Mouse (Mus musculus) lung, postnatal 0 days (tissue): ENCODE measurements around the gene Qsox2.

Experiments used
- CTCF ChIP-seq: IDR thresholded peaks from 2 replicates; pipeline ENCODE4 v1.5.1; 2016; ENCODE audit warnings: antibody characterized with exemption, mild to moderate bottlenecking
- EP300 ChIP-seq: IDR thresholded peaks from 2 replicates; pipeline ENCODE4 v1.6.1; 2016; ENCODE audit warnings: antibody characterized with exemption, mild to moderate bottlenecking, control low read depth

DNA sequence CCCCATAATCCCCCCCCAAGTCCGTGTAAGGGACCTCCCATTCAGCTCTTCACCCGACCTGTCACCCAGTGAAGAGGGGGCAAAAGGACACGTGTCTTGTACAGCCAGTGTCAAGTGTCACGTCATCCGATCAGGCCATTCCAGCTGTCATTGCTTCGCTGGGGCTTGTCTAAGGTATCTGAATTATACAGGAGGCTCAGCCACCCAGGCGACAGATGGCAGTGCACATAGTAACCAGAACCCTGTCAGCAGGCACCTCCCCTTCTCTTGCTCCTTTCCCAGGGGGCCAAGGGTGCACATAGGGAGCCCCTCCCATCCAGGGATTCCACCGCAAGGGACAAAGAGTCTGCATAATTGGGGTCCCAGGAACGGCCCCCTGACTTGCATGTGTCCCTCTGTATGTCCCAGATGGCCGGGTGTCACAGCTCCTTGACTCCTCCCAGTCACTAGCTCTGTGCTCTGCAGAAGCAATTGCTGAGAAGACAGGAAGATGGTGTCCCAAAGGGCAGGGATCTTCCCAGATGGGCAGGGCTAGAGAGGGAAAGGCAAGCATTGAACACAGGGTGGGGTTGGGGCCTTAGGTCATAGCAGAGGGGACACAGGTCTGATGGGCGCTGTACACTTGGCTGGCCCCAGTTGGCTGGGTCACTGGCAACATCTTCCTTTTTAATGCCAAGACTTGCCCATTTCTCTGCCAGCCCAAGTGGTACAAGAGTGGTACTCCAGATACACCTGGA is 68.3 kb downstream of the Qsox2 start:
- no peak for TF ChIP-seq CTCF
- no peak for TF ChIP-seq EP300
